Mouse (Mus musculus) thymus, postnatal 4 days (tissue): ENCODE measurements around the gene Adamtsl3.

Experiments used
- DNase-seq: peaks from one replicate; pipeline ENCODE4 v3.0.0; 2021

Adamtsl3 gene

GRCm38 (mm10) chr7:82533188-82533587 is 197.7 kb downstream of the Adamtsl3 start:
- peak; percentile 25 for DNase-seq

GRCm38 (mm10) chr7:82533747-82534504 is 198.4 kb downstream of the Adamtsl3 start:
- DNase-seq: no peak

GRCm38 (mm10) chr7:82544390-82544919 is 209.0 kb downstream of the Adamtsl3 start:
- no peak for DNase-seq

- no peak for DNase-seq
These were observed 216.5 kb downstream of the Adamtsl3 start for GRCm38 (mm10) chr7:82552005-82552404.

GRCm38 (mm10) chr7:82555803-82556202 is 220.3 kb downstream of the Adamtsl3 start:
- DNase-seq: no peak

- no peak for DNase-seq
These were observed 220.9 kb downstream of the Adamtsl3 start for GRCm38 (mm10) chr7:82556417-82556816.

- DNase-seq: no peak
These were observed 221.6 kb downstream of the Adamtsl3 start for GRCm38 (mm10) chr7:82557111-82557510.

- DNase-seq: peak; percentile 14
These were observed 231.2 kb downstream of the Adamtsl3 start for GRCm38 (mm10) chr7:82566688-82567087.

GRCm38 (mm10) chr7:82567811-82568210 is 232.3 kb downstream of the Adamtsl3 start:
- DNase-seq: no peak

- no peak for DNase-seq
These were observed 237.5 kb downstream of the Adamtsl3 start for GRCm38 (mm10) chr7:82572981-82573380.

GRCm38 (mm10) chr7:82580007-82580406 is 244.5 kb downstream of the Adamtsl3 start:
- no peak for DNase-seq

- no peak for DNase-seq
These were observed 246.3 kb downstream of the Adamtsl3 start for GRCm38 (mm10) chr7:82581802-82582201.

GRCm38 (mm10) chr7:82582534-82582933 is 247.0 kb downstream of the Adamtsl3 start:
- no peak for DNase-seq

- DNase-seq: no peak
These were observed 255.4 kb downstream of the Adamtsl3 start for GRCm38 (mm10) chr7:82590931-82591330.

- DNase-seq: no peak
These were observed 266.5 kb downstream of the Adamtsl3 start for GRCm38 (mm10) chr7:82602008-82602407.

- DNase-seq: no peak
These were observed 269.9 kb downstream of the Adamtsl3 start for GRCm38 (mm10) chr7:82605425-82605824.

GRCm38 (mm10) chr7:82609629-82610028 is 274.1 kb downstream of the Adamtsl3 start:
- peak; percentile 29 for DNase-seq

- peak; percentile 87 for DNase-seq
These were observed 289.8 kb downstream of the Adamtsl3 start for GRCm38 (mm10) chr7:82625342-82625741.

GRCm38 (mm10) chr7:82647183-82647582 is 311.7 kb downstream of the Adamtsl3 start:
- no peak for DNase-seq

GRCm38 (mm10) chr7:82647909-82648308 is 312.4 kb downstream of the Adamtsl3 start:
- no peak for DNase-seq

- DNase-seq: peak; percentile 99
These were observed 313.0 kb downstream of the Adamtsl3 start, which contains the start of the genes Saxo2 and Efl1 for GRCm38 (mm10) chr7:82648353-82649080. TSS of gene Saxo2 (minus strand) at chr7:82648528. TSS of gene Efl1 (plus strand) at chr7:82648614.

GRCm38 (mm10) chr7:82649081-82649445 is 313.6 kb downstream of the Adamtsl3 start:
- DNase-seq: peak; percentile 24
